Comparison of ENCODE assay signal across 30 mouse cellular contexts in the genomic region with DNA sequence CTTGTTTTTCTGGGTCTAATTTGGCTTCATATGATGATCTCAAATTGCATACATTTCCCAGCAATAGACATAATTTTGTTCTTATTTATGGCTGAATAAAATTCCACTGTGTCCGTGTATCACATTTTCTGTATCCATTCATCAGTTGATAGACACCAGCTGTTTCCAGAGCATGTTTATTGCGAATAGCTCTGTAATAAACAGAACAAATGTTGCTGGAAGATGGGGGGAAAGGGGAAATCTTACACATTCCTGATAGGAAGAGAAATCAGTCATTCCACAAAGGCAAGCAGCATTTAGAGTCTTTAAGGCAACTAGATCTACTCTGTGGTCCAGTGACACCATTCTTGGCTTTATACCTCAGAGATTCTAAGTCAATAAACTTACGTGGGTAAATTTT.
"Had no signal": no experiment of that assay in that cellular context is flagged by ENCODE, and none has a peak within 500 bp of the region (broad histone marks: within the 10 kb centered on the region; RNA-seq: fewer than 3 reads in every experiment).

No protein-coding gene starts in this region.

- H3K4me1 ChIP-seq: limb, embryonic 10.5 days; limb, embryonic 12.5 days; limb, embryonic 13.5 days; limb, embryonic 15.5 days; liver, embryonic 12.5 days; liver, embryonic 13.5 days; liver, embryonic 15.5 days; lung, embryonic 15.5 days; megakaryocyte, embryonic 14.5 days; midbrain, embryonic 10.5 days; midbrain, embryonic 12.5 days; midbrain, embryonic 13.5 days; neural tube, embryonic 12.5 days had no signal

- ATAC-seq: liver, embryonic 12.5 days; liver, postnatal 0 days; lung, postnatal 0 days; midbrain, embryonic 13.5 days; midbrain, embryonic 15.5 days; midbrain, embryonic 16.5 days had no signal

- H3K4me2 ChIP-seq: limb, embryonic 12.5 days; limb, embryonic 13.5 days; limb, embryonic 15.5 days; liver, embryonic 11.5 days; liver, embryonic 12.5 days; liver, embryonic 13.5 days; liver, embryonic 15.5 days; lung, embryonic 15.5 days; midbrain, embryonic 11.5 days; midbrain, embryonic 12.5 days; midbrain, embryonic 13.5 days; midbrain, embryonic 15.5 days; neural tube, embryonic 12.5 days had no signal

- H3K27ac ChIP-seq: limb, embryonic 10.5 days; limb, embryonic 12.5 days; limb, embryonic 13.5 days; limb, embryonic 15.5 days; liver, embryonic 12.5 days; liver, embryonic 13.5 days; liver, embryonic 14.5 days; liver, embryonic 15.5 days; lung, embryonic 15.5 days; macrophage; midbrain, embryonic 10.5 days; midbrain, embryonic 12.5 days; midbrain, embryonic 13.5 days; midbrain, embryonic 15.5 days; neural tube, embryonic 12.5 days had no signal

- H3K9me3 ChIP-seq: limb, embryonic 10.5 days; limb, embryonic 12.5 days; limb, embryonic 13.5 days; limb, embryonic 15.5 days; liver, embryonic 12.5 days; liver, embryonic 13.5 days; liver, embryonic 15.5 days; lung, embryonic 15.5 days; midbrain, embryonic 10.5 days; midbrain, embryonic 12.5 days; midbrain, embryonic 13.5 days; midbrain, embryonic 15.5 days; neural tube, embryonic 12.5 days had no signal

- H3K27me3 ChIP-seq: limb, embryonic 12.5 days; limb, embryonic 13.5 days; limb, embryonic 15.5 days; liver, embryonic 12.5 days; liver, embryonic 13.5 days; liver, embryonic 15.5 days; lung, embryonic 15.5 days; megakaryocyte, embryonic 14.5 days; midbrain, embryonic 12.5 days; midbrain, embryonic 13.5 days; midbrain, embryonic 15.5 days; neural tube, embryonic 12.5 days had no signal

- H3K4me3 ChIP-seq: limb, embryonic 10.5 days; limb, embryonic 12.5 days; limb, embryonic 13.5 days; limb, embryonic 15.5 days; liver, embryonic 12.5 days; liver, embryonic 13.5 days; liver, embryonic 15.5 days; lung, embryonic 15.5 days; megakaryocyte, embryonic 14.5 days; midbrain, embryonic 10.5 days; midbrain, embryonic 12.5 days; midbrain, embryonic 13.5 days; midbrain, embryonic 15.5 days; myocyte; neural tube, embryonic 12.5 days had no signal

- H3K9ac ChIP-seq: limb, embryonic 12.5 days; limb, embryonic 13.5 days; limb, embryonic 15.5 days; liver, embryonic 12.5 days; liver, embryonic 13.5 days; liver, embryonic 14.5 days; liver, embryonic 15.5 days; liver, postnatal 0 days; lung, embryonic 15.5 days; midbrain, embryonic 12.5 days; midbrain, embryonic 13.5 days; midbrain, embryonic 15.5 days; neural tube, embryonic 12.5 days had no signal

- DNase-seq: left cerebral cortex, postnatal 4 days; liver; liver, embryonic 13.5 days; liver, postnatal 0 days; lung, adult 18-20 months; lung, postnatal 10 days; lung, postnatal 14 days; lung, postnatal 36 days; lung, postnatal 4 days; midbrain, embryonic 14.5 days had no signal

- H3K36me3 ChIP-seq: limb, embryonic 10.5 days; limb, embryonic 12.5 days; limb, embryonic 13.5 days; limb, embryonic 15.5 days; liver, embryonic 12.5 days; liver, embryonic 13.5 days; liver, embryonic 15.5 days; lung, embryonic 15.5 days; midbrain, embryonic 10.5 days; midbrain, embryonic 12.5 days; midbrain, embryonic 13.5 days; midbrain, embryonic 15.5 days; neural tube, embryonic 12.5 days had no signal
